Mouse (Mus musculus): ENCODE data around the gene Olfr630. TPM values are rescaled to one million over a fixed set of nuclear protein-coding genes. Genes with fewer than 3 reads are reported as not detected.
"Not testable (repeated sequence)": the region's sequence is repeated elsewhere in the genome, so short reads cannot be mapped to it uniquely, and the experiment has no call there.

The Olfr630 gene
- not detected in 2 replicates for polyA plus RNA-seq (2012; rRNA removed)

- Histone ChIP-seq H3K4me1 (ENCODE audit: control insufficient read depth, insufficient read depth, low read length) (no peaks in the 10 kb centered on the region), H3K27ac (ENCODE audit: insufficient read depth, low read length) (no peak within 1 kb of the TSS), H3K27me3 (ENCODE audit: control insufficient read depth, insufficient read depth, low read length) (no peaks in the 10 kb centered on the region), H3K4me3 (replicated peaks; ENCODE audit: insufficient read depth, low read depth, low read length) (no peak within 1 kb of the TSS)
- DNase-seq: no peak
- 37% methylated on average over 2 of the region's 2 CpGs for WGBS
- TF ChIP-seq CTCF (IDR thresholded peaks at IDR 0.05; ENCODE audit: borderline replicate concordance, insufficient read depth, low read depth, low read length) (no peak), POLR2A (IDR thresholded peaks at IDR 0.05; ENCODE audit: borderline replicate concordance, insufficient read depth, low read length) (no peak)
Measured at GRCm38 (mm10) chr7:103757233-103757632, at the start of gene Olfr630. Olfr630 (minus strand) TSS chr7:103757333.

- H3K27me3 ChIP-seq (ENCODE audit: control insufficient read depth, insufficient read depth, low read length): no peaks in the 10 kb centered on the region
- WGBS: 49% methylated on average over 1 of the region's 1 CpGs
- no peak overlapping the region for H3K4me3 ChIP-seq (replicated peaks; ENCODE audit: insufficient read depth, low read depth, low read length)
- no peak overlapping the region for H3K27ac ChIP-seq (ENCODE audit: insufficient read depth, low read length)
- no peak for TF ChIP-seq CTCF (IDR thresholded peaks at IDR 0.05; ENCODE audit: borderline replicate concordance, insufficient read depth, low read depth, low read length)
- TF ChIP-seq POLR2A (IDR thresholded peaks at IDR 0.05; ENCODE audit: borderline replicate concordance, insufficient read depth, low read length): no peak
- no peaks in the 10 kb centered on the region for H3K4me1 ChIP-seq (ENCODE audit: control insufficient read depth, insufficient read depth, low read length)
- DNase-seq: peak in 1 of 2 experiments; percentile 1
Measured at GRCm38 (mm10) chr7:103806856-103807255, 49.7 kb upstream of the Olfr630 start.

GRCm38 (mm10) chr7:103792669-103793388, 35.7 kb upstream of the Olfr630 start:
- Histone ChIP-seq H3K4me1 (ENCODE audit: control insufficient read depth, insufficient read depth, low read length) (no peaks in the 10 kb centered on the region), H3K27me3 (ENCODE audit: control insufficient read depth, insufficient read depth, low read length) (no peaks in the 10 kb centered on the region), H3K4me3 (replicated peaks; ENCODE audit: insufficient read depth, low read depth, low read length) (no peak overlapping the region), H3K27ac (ENCODE audit: insufficient read depth, low read length) (no peak overlapping the region)
- DNase-seq: no peak
- WGBS: 33% methylated on average over 4 of the region's 4 CpGs
- TF ChIP-seq POLR2A (IDR thresholded peaks at IDR 0.05; ENCODE audit: borderline replicate concordance, insufficient read depth, low read length): no peak
- TF ChIP-seq CTCF (IDR thresholded peaks at IDR 0.05; ENCODE audit: borderline replicate concordance, insufficient read depth, low read depth, low read length): no peak

- Histone ChIP-seq H3K27ac (ENCODE audit: insufficient read depth, low read length) (no peak within 1 kb of the TSS), H3K27me3 (ENCODE audit: control insufficient read depth, insufficient read depth, low read length) (no peaks in the 10 kb centered on the region), H3K4me1 (ENCODE audit: control insufficient read depth, insufficient read depth, low read length) (no peaks in the 10 kb centered on the region), H3K4me3 (replicated peaks; ENCODE audit: insufficient read depth, low read depth, low read length) (no peak within 1 kb of the TSS)
- TF ChIP-seq POLR2A (IDR thresholded peaks at IDR 0.05; ENCODE audit: borderline replicate concordance, insufficient read depth, low read length) (no peak), CTCF (IDR thresholded peaks at IDR 0.05; ENCODE audit: borderline replicate concordance, insufficient read depth, low read depth, low read length) (no peak)
- DNase-seq: no peak
- 73% methylated on average over 3 of the region's 3 CpGs for WGBS
Measured at GRCm38 (mm10) chr7:103791721-103792120, 34.6 kb upstream of the Olfr630 start, which contains the start of gene Olfr67. Olfr67 (minus strand) TSS chr7:103791821.

- H3K27me3 ChIP-seq (ENCODE audit: control insufficient read depth, insufficient read depth, low read length): no peaks in the 10 kb centered on the region
- TF ChIP-seq CTCF (IDR thresholded peaks at IDR 0.05; ENCODE audit: borderline replicate concordance, insufficient read depth, low read depth, low read length): no peak
- TF ChIP-seq POLR2A (IDR thresholded peaks at IDR 0.05; ENCODE audit: borderline replicate concordance, insufficient read depth, low read length): no peak
- no peak for DNase-seq
- H3K4me3 ChIP-seq (replicated peaks; ENCODE audit: insufficient read depth, low read depth, low read length): no peak within 1 kb of the TSS
- 79% methylated on average over 3 of the region's 3 CpGs for WGBS
- no peak within 1 kb of the TSS for H3K27ac ChIP-seq (ENCODE audit: insufficient read depth, low read length)
- no peaks in the 10 kb centered on the region for H3K4me1 ChIP-seq (ENCODE audit: control insufficient read depth, insufficient read depth, low read length)
Measured at GRCm38 (mm10) chr7:103779598-103779997, 22.5 kb upstream of the Olfr630 start, which contains the start of gene Olfr68. Olfr68 (minus strand) TSS chr7:103779698.

GRCm38 (mm10) chr7:103777652-103778051, 20.5 kb upstream of the Olfr630 start:
- not testable (repeated sequence) for H3K4me1 ChIP-seq (ENCODE audit: control insufficient read depth, insufficient read depth, low read length); DNase-seq; H3K27me3 ChIP-seq (ENCODE audit: control insufficient read depth, insufficient read depth, low read length); H3K27ac ChIP-seq (ENCODE audit: insufficient read depth, low read length); H3K4me3 ChIP-seq (replicated peaks; ENCODE audit: insufficient read depth, low read depth, low read length)
- 77% methylated on average over 4 of the region's 4 CpGs for WGBS

GRCm38 (mm10) chr7:103771494-103771893, 14.4 kb upstream of the Olfr630 start, which contains the start of gene Olfr69:
Olfr69 (minus strand) TSS chr7:103771594.
- WGBS: 66% methylated on average over 2 of the region's 2 CpGs
- no peaks in the 10 kb centered on the region for H3K4me1 ChIP-seq (ENCODE audit: control insufficient read depth, insufficient read depth, low read length)
- H3K4me3 ChIP-seq (replicated peaks; ENCODE audit: insufficient read depth, low read depth, low read length): no peak within 1 kb of the TSS
- TF ChIP-seq CTCF (IDR thresholded peaks at IDR 0.05; ENCODE audit: borderline replicate concordance, insufficient read depth, low read depth, low read length) (no peak), POLR2A (IDR thresholded peaks at IDR 0.05; ENCODE audit: borderline replicate concordance, insufficient read depth, low read length) (no peak)
- DNase-seq: no peak
- H3K27me3 ChIP-seq (ENCODE audit: control insufficient read depth, insufficient read depth, low read length): no peaks in the 10 kb centered on the region
- no peak within 1 kb of the TSS for H3K27ac ChIP-seq (ENCODE audit: insufficient read depth, low read length)

- not testable (repeated sequence) for DNase-seq; H3K27me3 ChIP-seq (ENCODE audit: control insufficient read depth, insufficient read depth, low read length); H3K4me1 ChIP-seq (ENCODE audit: control insufficient read depth, insufficient read depth, low read length); H3K27ac ChIP-seq (ENCODE audit: insufficient read depth, low read length); H3K4me3 ChIP-seq (replicated peaks; ENCODE audit: insufficient read depth, low read depth, low read length)
- WGBS: 86% methylated on average over 6 of the region's 6 CpGs
Measured at GRCm38 (mm10) chr7:103767687-103768086, 10.6 kb upstream of the Olfr630 start.

GRCm38 (mm10) chr7:103762212-103762611, 5.1 kb upstream of the Olfr630 start:
- 84% methylated on average over 6 of the region's 6 CpGs for WGBS
- not testable (repeated sequence) for H3K4me3 ChIP-seq (replicated peaks; ENCODE audit: insufficient read depth, low read depth, low read length); H3K4me1 ChIP-seq (ENCODE audit: control insufficient read depth, insufficient read depth, low read length); DNase-seq; H3K27ac ChIP-seq (ENCODE audit: insufficient read depth, low read length); H3K27me3 ChIP-seq (ENCODE audit: control insufficient read depth, insufficient read depth, low read length)
